Mouse (Mus musculus) cortical plate, adult 2 months (tissue): ENCODE measurements around the gene Atp2b1.

ENCODE experiments used
- CTCF ChIP-seq: fragments of 200-500 bp; IDR thresholded peaks from 2 replicates; pipeline ENCODE4 v1.5.1; 2011; ENCODE audit warnings: mild to moderate bottlenecking, control low read depth, low read length; ENCODE audit not compliant: insufficient read depth; ENCODE audit errors: extremely low read depth
- POLR2A ChIP-seq: fragments of 200-500 bp; IDR thresholded peaks from 2 replicates; pipeline ENCODE4 v1.6.1; 2011; ENCODE audit warnings: mild to moderate bottlenecking, low read length, control low read depth; ENCODE audit not compliant: insufficient read depth; ENCODE audit errors: extremely low read depth

GRCm38 (mm10) chr10:98880711-98881110, 33.5 kb upstream of the Atp2b1 start:
- TF ChIP-seq CTCF (no peak), POLR2A (no peak)
